Mouse (Mus musculus): ENCODE data around the gene Rnf166. TPM values are rescaled to one million over a fixed set of nuclear protein-coding genes. Genes with fewer than 3 reads are reported as not detected.

Gene Rnf166
- total and polyA plus RNA-seq, 3 experiments = 36.9 to 99.4 (median 41.6) TPM

DNA sequence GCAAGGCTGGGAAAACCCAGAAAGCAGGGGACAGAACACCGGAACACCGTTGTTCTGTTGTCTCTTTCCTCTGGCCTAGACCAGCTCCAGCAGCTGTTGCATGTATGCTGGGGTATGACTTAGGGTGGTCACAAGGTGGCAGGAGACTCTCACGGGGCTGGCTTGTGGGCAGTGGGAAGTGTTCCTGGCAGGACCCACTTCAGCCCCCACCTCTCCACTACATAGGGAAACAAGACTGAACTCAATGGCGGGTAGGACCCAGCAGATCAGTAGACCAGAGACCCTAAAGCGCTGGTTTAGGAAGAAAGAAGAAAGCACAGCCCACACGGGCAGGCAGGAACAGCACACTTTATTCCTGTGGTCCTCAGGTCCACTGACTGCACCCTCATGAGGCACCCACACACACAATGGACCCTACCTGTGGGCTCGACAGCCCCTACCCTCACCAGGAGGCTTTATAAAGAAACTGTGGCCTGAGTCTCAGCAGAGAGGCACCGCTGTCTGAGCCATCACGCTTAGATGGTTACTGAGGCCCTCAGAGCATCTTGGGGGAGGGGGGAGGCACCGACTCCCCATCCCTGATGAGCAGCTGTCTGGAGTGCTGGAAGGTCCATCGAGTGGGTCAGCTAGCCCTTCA, 42.5 kb downstream of the Rnf166 start:
- Histone ChIP-seq H3K4me3 (peak overlapping the region; percentile 75), H3K27ac (peak overlapping the region; percentile 94), H3K27me3 (ENCODE audit: control insufficient read depth, insufficient read depth, low read length) (no peaks in the 10 kb centered on the region), H3K9ac (ENCODE audit: low read depth, low read length) (no peak overlapping the region; the same call in 1 of the 2 replicates), H3K4me1 (ENCODE audit: control insufficient read depth, insufficient read depth, low read length) (peaks cover 4% of the 10 kb centered on the region; the same call in 1 of the 2 replicates), H3K79me2 (replicated peaks; ENCODE audit: control insufficient read depth, insufficient read depth, low read length) (no peaks in the 10 kb centered on the region), H3K36me3 (ENCODE audit: control insufficient read depth, insufficient read depth, low read length) (no peaks in the 10 kb centered on the region)
- intact Hi-C loops (cut with DNase I) = loop anchor here (2.0 kb wide), 1 partner anchor 65 kb away; no protein-coding TSS in a partner anchor
- 70% methylated on average over 11 of the region's 11 CpGs for WGBS
- peak; percentile 50 for TF ChIP-seq CTCF (IDR thresholded peaks at IDR 0.05)
- TF ChIP-seq EP300 (IDR thresholded peaks at IDR 0.05; ENCODE audit: insufficient read depth, low read depth, low read length) = no peak
- no peak for TF ChIP-seq POLR2A (IDR thresholded peaks at IDR 0.05; ENCODE audit: insufficient read depth, low read depth, low read length)
- DNase-seq = no peak

DNA sequence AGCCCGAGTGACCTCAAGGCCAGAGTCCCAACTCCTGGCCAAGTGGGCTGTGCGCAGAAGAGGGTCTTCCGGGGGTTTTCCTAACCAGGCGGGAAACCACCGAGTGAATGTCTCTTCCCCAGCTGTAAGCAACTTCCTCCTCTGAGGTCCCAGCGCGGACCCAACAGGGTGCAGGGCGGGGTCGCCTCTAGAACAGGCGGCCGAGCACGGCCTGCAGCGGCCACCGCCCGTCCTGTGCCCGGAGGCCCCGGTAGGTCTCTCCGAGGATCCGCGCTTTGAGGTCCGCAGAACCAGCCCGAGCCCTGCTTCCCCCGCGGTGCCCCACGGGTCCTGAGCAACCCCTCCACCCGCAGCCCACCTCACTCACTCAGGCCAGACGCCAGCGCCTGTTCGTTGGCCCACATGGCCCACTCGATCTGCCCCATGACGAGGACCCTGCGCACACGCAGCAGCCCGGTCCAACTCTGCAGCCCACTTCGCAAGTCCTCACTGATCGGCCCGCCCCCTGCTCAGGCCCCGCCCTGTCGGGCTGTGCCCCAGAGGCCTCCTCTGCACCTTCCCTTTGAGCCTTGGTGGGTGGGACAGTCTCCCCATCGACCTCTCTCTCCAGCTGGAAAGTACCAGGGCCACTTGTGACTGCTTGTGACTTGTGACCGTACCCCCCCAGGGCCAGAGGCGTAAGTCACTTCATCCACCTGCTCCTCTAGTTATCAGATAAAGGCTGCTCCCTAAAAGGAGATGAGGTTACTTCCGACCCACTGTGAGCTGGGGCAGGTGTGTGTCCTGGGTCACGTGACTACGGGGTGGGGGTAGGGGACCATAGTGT, 43.2 kb downstream of the Rnf166 start, which contains the start of gene Cyba:
Gene Cyba (minus strand): TSS at position 488 of the 826 bp plus-strand sequence.
- Histone ChIP-seq H3K79me2 (replicated peaks; ENCODE audit: control insufficient read depth, insufficient read depth, low read length) (no peaks in the 10 kb centered on the region), H3K27me3 (ENCODE audit: control insufficient read depth, insufficient read depth, low read length) (no peaks in the 10 kb centered on the region), H3K4me3 (peak within 1 kb of the TSS; percentile 75), H3K27ac (peak within 1 kb of the TSS; percentile 94), H3K9ac (ENCODE audit: low read depth, low read length) (peak within 1 kb of the TSS; percentile 86), H3K36me3 (ENCODE audit: control insufficient read depth, insufficient read depth, low read length) (no peaks in the 10 kb centered on the region), H3K4me1 (ENCODE audit: control insufficient read depth, insufficient read depth, low read length) (peaks cover 4% of the 10 kb centered on the region; the same call in 1 of the 2 replicates)
- peak; percentile 87 to 89 for DNase-seq
- no peak; the same call in 1 of the 2 replicates for TF ChIP-seq EP300 (IDR thresholded peaks at IDR 0.05; ENCODE audit: insufficient read depth, low read depth, low read length)
- TF ChIP-seq POLR2A (IDR thresholded peaks at IDR 0.05; ENCODE audit: insufficient read depth, low read depth, low read length) = peak; percentile 80
- TF ChIP-seq CTCF (IDR thresholded peaks at IDR 0.05) = no peak
- intact Hi-C loops (cut with DNase I) = loop anchor here (2.0 kb wide), 1 partner anchor 66 kb away; no protein-coding TSS in a partner anchor
- WGBS = 5% methylated on average over 45 of the region's 45 CpGs

DNA sequence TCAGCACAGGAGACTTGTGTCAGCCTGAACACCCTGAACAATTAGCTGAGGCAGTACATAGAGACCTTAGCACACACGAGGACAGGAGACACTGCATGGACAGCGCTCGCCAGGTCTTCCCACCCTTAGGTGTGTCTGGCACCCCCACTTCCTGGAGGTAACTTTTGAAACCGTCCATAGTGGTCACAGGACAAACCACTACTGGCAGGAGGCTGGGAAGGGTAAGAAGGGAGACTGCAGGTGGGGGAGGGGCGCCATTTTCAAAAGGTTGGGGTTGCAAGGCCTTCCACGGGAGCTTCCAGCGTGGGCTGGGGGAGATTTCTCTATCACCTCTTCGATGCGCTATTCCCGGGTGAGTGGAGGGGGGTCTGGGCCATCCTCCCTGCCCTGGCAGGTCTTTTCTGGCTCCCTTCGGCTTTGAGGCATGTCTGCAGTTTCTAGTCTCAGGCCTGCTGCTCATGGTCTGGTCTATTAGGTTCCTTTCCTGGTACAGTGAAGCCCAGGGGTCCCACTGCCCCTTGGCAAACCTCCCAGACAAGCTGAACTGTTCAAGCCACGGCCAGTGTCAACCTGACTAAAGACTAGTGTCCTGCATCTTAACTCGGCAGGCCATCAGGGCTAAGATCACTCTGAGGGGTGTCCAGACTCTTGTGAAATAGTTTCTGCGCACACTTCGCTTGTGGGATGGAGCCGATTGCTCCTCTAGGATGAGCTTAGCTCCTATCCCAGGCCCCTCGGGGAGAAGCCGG, 44.0 kb downstream of the Rnf166 start:
- Histone ChIP-seq H3K27ac (peak overlapping the region; percentile 94), H3K27me3 (ENCODE audit: control insufficient read depth, insufficient read depth, low read length) (no peaks in the 10 kb centered on the region), H3K79me2 (replicated peaks; ENCODE audit: control insufficient read depth, insufficient read depth, low read length) (no peaks in the 10 kb centered on the region), H3K9ac (ENCODE audit: low read depth, low read length) (peak overlapping the region; percentile 86), H3K4me3 (peak overlapping the region; percentile 75), H3K36me3 (ENCODE audit: control insufficient read depth, insufficient read depth, low read length) (no peaks in the 10 kb centered on the region), H3K4me1 (ENCODE audit: control insufficient read depth, insufficient read depth, low read length) (peaks cover 4% of the 10 kb centered on the region; the same call in 1 of the 2 replicates)
- DNase-seq = peak in 1 of 2 experiments; percentile 39
- intact Hi-C loops (cut with DNase I) = loop anchor here (2.0 kb wide), 1 partner anchor 67 kb away; no protein-coding TSS in a partner anchor
- 29% methylated on average over 18 of the region's 18 CpGs for WGBS
- TF ChIP-seq CTCF (IDR thresholded peaks at IDR 0.05) = no peak
- 0 out of 2 replicates have a peak, but pooled peaks have one; percentile 22 for TF ChIP-seq EP300 (IDR thresholded peaks at IDR 0.05; ENCODE audit: insufficient read depth, low read depth, low read length)

DNA sequence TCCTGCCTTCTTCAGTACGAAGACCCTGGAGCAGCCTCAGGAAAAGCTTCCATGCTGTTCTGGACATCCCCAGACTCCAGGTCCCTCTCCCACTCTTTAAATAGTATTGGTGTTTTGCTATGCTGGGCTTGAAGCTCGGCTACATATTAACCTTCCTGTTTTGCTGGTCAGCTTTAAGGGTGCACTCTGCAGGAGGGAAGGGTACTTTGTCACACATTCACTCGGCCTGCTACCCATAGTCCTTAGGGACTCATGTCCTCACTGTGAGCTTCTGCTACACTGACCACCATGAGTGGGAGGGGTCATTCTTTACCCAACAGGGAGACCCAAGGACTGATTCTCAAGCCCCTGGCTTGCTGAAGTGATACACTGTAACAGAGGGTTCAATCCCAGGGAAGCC, 45.2 kb downstream of the Rnf166 start:
- Histone ChIP-seq H3K36me3 (ENCODE audit: control insufficient read depth, insufficient read depth, low read length) (no peaks in the 10 kb centered on the region), H3K79me2 (replicated peaks; ENCODE audit: control insufficient read depth, insufficient read depth, low read length) (no peaks in the 10 kb centered on the region), H3K4me1 (ENCODE audit: control insufficient read depth, insufficient read depth, low read length) (peaks cover 4% of the 10 kb centered on the region; the same call in 1 of the 2 replicates), H3K27ac (no peak overlapping the region; the same call in 1 of the 2 replicates), H3K4me3 (no peak overlapping the region), H3K27me3 (ENCODE audit: control insufficient read depth, insufficient read depth, low read length) (no peaks in the 10 kb centered on the region), H3K9ac (ENCODE audit: low read depth, low read length) (no peak overlapping the region)
- TF ChIP-seq CTCF (IDR thresholded peaks at IDR 0.05) (no peak), POLR2A (IDR thresholded peaks at IDR 0.05; ENCODE audit: insufficient read depth, low read depth, low read length) (0 out of 2 replicates have a peak, but pooled peaks have one; percentile 5)
- intact Hi-C loops (cut with DNase I) = no loop called here
- no peak for DNase-seq
- WGBS = 73% methylated on average over 3 of the region's 3 CpGs

DNA sequence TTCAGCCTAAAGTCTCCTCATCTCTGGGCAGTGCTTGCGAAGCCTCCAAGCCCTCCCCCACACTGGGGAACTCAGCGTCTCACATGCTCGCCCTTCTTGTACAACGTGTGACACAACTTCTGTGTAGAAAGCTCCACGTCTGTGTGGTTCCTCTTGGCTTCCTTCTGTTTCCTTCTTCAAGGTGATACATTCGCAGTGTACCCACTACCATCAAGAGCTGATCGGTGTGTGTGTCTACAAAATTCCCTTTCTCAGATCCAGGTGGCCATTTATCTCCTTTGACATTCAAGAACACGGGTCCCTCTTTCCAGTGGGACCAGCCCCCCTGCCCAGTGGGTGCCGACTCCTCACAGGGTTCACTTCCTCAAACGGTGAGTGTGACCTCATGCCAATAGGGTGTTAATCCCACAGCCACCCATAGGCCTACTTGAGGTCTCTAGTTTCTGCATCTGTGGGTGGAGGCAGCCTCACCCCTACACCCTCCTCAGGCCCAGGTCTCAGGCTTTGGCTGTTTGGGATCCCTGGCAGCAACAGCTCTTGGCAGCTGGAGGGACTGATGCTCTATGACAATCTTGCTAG, 45.7 kb downstream of the Rnf166 start:
- no peak overlapping the region for H3K9ac ChIP-seq (ENCODE audit: low read depth, low read length)
- peaks cover 4% of the 10 kb centered on the region; the same call in 1 of the 2 replicates for H3K4me1 ChIP-seq (ENCODE audit: control insufficient read depth, insufficient read depth, low read length)
- no peaks in the 10 kb centered on the region for H3K79me2 ChIP-seq (replicated peaks; ENCODE audit: control insufficient read depth, insufficient read depth, low read length)
- peak in 1 of 2 experiments; percentile 65 for DNase-seq
- 80% methylated on average over 10 of the region's 10 CpGs for WGBS
- TF ChIP-seq POLR2A (IDR thresholded peaks at IDR 0.05; ENCODE audit: insufficient read depth, low read depth, low read length) = 0 out of 2 replicates have a peak, but pooled peaks have one; percentile 6
- no peak for TF ChIP-seq EP300 (IDR thresholded peaks at IDR 0.05; ENCODE audit: insufficient read depth, low read depth, low read length)
- intact Hi-C loops (cut with DNase I) = no loop called here
- H3K4me3 ChIP-seq = no peak overlapping the region
- no peaks in the 10 kb centered on the region for H3K36me3 ChIP-seq (ENCODE audit: control insufficient read depth, insufficient read depth, low read length)
- H3K27me3 ChIP-seq (ENCODE audit: control insufficient read depth, insufficient read depth, low read length) = no peaks in the 10 kb centered on the region
- no peak overlapping the region; the same call in 1 of the 2 replicates for H3K27ac ChIP-seq
